Mouse (Mus musculus) spleen, adult 2 months (tissue): ENCODE data around the gene Ddx1. TPM values are rescaled to one million over a fixed set of nuclear protein-coding genes. Genes with fewer than 3 reads are reported as not detected.
"Not testable (repeated sequence)": the region's sequence is repeated elsewhere in the genome, so short reads cannot be mapped to it uniquely, and the experiment has no call there.

Experiments
- DNase-seq, 2 experiments: peaks; one replicate each; pipeline versions ENCODE4 v3.0.0 to v3.0.0-alpha.2; 2012 to 2021; ENCODE audit warnings: low spot score in 2 of 2, low read depth in 1 of 2
- H3K27ac ChIP-seq: fragments of 200-500 bp; 2 replicates; pipeline ENCODE4 v1.5.1; 2012; ENCODE audit warnings: low read length, inconsistent platforms; ENCODE audit not compliant: insufficient read depth
- H3K27me3 ChIP-seq: fragments of 200-500 bp; 2 replicates; pipeline ENCODE4 v1.6.1; 2012; ENCODE audit warnings: mild to moderate bottlenecking, moderate library complexity, low read length, inconsistent platforms; ENCODE audit not compliant: control insufficient read depth, insufficient read depth
- H3K36me3 ChIP-seq: fragments of 200-500 bp; 2 replicates; pipeline ENCODE4 v1.6.1; 2012; ENCODE audit warnings: mild to moderate bottlenecking, low read length, inconsistent platforms; ENCODE audit not compliant: control insufficient read depth, insufficient read depth
- H3K4me1 ChIP-seq: fragments of 200-500 bp; 2 replicates; pipeline ENCODE4 v1.6.1; 2011; ENCODE audit warnings: inconsistent platforms; ENCODE audit not compliant: control insufficient read depth, insufficient read depth, insufficient read length
- H3K4me3 ChIP-seq: fragments of 200-500 bp; 2 replicates; pipeline ENCODE4 v1.5.1; 2011; ENCODE audit warnings: mild to moderate bottlenecking, inconsistent platforms; ENCODE audit not compliant: insufficient read depth, insufficient read length; ENCODE audit errors: extremely low read depth
- CTCF ChIP-seq: fragments of 200-500 bp; IDR thresholded peaks from 2 replicates; pipeline ENCODE4 v1.5.1; 2011; ENCODE audit warnings: mild to moderate bottlenecking, inconsistent platforms; ENCODE audit not compliant: insufficient read depth, insufficient read length, insufficient replicate concordance; ENCODE audit errors: extremely low read depth
- POLR2A ChIP-seq: fragments of 200-500 bp; IDR thresholded peaks from 2 replicates; pipeline ENCODE4 v1.6.1; 2011; ENCODE audit warnings: low read depth, low read length, inconsistent platforms
- WGBS: fragments of 180-500 bp; shearing (Covaris S2); methylation state at CpG from one replicate; pipeline ENCODE4 v1.1.7; 2018; 5-methylcytosine and 5-hydroxymethylcytosine counted together
- polyA plus RNA-seq: library from polyadenylated mRNA; depleted of rRNA; stranded (reverse); fragments of >200 nt; gene quantifications from 2 replicates; pipeline ENCODE4 v1.2.3, GENCODE M21; 2012

Ddx1 gene
- polyA plus RNA-seq, 1 experiment, result 2.1 TPM

DNA sequence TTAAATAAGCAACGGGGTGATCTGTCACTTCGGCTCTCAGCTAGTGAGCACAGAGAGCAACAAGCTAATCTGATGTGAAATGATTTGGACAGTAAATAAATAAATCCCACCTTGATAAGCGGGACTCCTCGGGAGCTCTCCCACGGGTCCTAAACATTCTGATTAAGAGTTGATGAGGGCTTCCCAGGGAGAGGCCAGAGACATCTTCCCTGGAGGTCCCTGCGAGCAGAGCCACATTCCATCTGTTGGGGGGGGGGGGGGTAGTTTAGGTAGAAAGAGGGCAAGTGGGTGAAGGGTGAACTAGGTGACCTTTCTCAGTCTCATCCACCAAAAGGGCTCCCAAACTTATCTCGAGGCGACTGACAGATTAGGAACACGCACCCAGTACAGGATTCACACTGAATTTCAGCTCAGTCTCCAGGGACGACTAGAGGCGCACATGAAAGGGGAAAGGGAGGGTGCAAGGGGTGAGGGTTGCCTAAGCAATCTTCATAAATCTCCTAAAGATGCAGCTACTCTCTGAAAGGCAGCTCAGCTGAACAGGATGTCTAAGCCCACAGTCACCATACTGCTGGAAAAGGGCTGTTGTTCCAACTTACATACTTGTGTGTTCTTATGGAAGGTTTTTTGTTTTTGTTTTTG, 60.8 kb downstream of the Ddx1 start:
- Histone ChIP-seq H3K4me3 (no peak overlapping the region), H3K27ac (no peak overlapping the region), H3K27me3 (no peaks in the 10 kb centered on the region), H3K4me1 (no peaks in the 10 kb centered on the region), H3K36me3 (no peaks in the 10 kb centered on the region)
- TF ChIP-seq POLR2A (no peak), CTCF (no peak)
- 69% methylated on average over 11 of the region's 11 CpGs for WGBS
- no peak for DNase-seq

DNA sequence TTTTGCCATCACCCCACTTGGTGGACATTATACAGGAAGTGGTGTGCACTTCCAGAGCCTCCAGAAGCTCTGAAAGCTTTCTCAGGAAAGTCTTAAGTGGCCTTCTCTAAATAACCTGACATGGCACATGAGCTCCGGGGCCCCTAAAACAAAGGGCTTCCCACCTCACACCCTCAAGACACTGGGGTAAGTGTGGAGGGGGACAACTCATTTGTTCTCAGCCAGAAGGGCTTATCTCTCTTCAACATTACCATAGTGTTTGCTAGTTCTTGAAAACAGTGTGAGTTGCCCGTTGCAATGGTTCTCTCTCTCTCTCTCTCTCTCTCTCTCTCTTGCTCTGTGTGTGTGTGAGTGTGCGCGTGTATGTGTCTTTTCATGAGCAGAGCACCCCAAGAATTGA, 62.8 kb downstream of the Ddx1 start:
- no peak overlapping the region for H3K4me3 ChIP-seq
- no peaks in the 10 kb centered on the region for H3K27me3 ChIP-seq
- no peak for DNase-seq
- H3K27ac ChIP-seq, result no peak overlapping the region
- H3K36me3 ChIP-seq, result no peaks in the 10 kb centered on the region
- 70% methylated on average over 4 of the region's 4 CpGs for WGBS
- no peak for TF ChIP-seq CTCF
- no peak for TF ChIP-seq POLR2A
- no peaks in the 10 kb centered on the region for H3K4me1 ChIP-seq

DNA sequence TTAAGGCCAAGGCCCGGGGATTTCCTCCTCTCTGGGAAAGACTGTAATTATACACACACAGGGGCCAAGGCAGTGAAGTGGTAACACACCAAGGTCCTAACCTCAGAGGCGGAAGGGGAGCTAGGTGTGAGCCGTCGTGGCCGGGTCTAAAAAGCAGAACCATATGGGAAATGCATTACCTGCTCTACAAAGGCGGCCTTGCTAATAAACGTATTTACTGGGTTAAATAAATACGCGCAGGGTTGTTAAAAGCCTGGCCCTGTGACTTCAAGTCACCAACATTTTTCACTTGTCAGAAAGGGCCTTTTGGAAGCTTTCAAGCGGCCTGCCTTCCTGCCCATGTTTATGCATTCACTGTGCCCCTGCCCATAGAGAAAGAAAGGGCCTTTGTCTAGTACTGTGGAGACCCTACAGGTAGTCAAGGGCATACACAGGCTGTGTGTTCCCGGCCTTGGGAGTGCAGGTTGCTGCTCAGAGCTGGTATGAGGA, 64.1 kb downstream of the Ddx1 start:
- Histone ChIP-seq H3K36me3 (no peaks in the 10 kb centered on the region), H3K27me3 (no peaks in the 10 kb centered on the region), H3K27ac (no peak overlapping the region), H3K4me3 (no peak overlapping the region), H3K4me1 (no peaks in the 10 kb centered on the region)
- DNase-seq, result no peak
- TF ChIP-seq CTCF (no peak), POLR2A (no peak)
- WGBS, result 74% methylated on average over 11 of the region's 11 CpGs

DNA sequence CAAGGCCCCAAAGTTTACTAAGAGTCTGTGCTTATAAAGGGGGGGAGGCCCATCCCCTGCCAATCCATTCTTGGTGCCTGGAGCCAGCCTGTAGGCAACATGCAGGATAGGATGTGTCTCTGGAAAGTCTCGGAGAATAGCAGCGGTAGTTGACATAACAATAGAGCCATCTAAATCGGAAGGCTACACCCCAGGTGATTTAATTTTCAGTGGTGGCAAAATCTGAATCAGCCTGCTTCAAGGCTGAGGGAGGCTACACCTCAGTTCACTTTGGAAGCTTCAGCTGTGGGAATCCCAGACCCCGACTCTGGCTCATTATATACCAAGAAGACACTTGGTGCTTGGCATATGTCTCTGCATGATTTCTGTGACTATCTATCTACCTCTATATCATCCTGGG, 64.9 kb downstream of the Ddx1 start:
- not testable (repeated sequence) for H3K4me3 ChIP-seq, H3K4me1 ChIP-seq, H3K36me3 ChIP-seq, H3K27me3 ChIP-seq, H3K27ac ChIP-seq, DNase-seq
- WGBS, result 93% methylated on average over 4 of the region's 4 CpGs

DNA sequence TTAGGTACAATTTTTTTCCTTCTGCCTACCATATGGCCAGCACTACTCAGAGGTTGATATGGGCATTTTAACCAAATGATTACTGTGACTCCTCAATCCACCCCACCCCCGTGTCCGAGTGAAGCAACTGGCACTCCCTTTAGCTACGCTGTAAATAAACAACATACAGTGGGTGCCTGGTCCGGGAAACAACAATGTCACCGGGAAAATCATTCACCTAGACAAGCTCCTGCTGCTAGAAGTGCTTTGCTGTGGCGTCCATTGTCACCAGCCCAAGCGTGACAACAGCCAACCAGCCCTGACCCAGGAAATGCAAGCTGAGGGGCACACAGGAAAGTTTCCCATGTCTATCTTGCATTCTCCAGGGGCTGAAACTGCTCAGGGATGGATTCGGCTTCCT, 66.8 kb downstream of the Ddx1 start:
- WGBS, result 82% methylated on average over 8 of the region's 8 CpGs
- no peaks in the 10 kb centered on the region for H3K4me1 ChIP-seq
- no peaks in the 10 kb centered on the region for H3K27me3 ChIP-seq
- no peak for DNase-seq
- no peak overlapping the region for H3K27ac ChIP-seq
- H3K36me3 ChIP-seq, result no peaks in the 10 kb centered on the region
- no peak for TF ChIP-seq CTCF
- no peak for TF ChIP-seq POLR2A
- H3K4me3 ChIP-seq, result no peak overlapping the region

DNA sequence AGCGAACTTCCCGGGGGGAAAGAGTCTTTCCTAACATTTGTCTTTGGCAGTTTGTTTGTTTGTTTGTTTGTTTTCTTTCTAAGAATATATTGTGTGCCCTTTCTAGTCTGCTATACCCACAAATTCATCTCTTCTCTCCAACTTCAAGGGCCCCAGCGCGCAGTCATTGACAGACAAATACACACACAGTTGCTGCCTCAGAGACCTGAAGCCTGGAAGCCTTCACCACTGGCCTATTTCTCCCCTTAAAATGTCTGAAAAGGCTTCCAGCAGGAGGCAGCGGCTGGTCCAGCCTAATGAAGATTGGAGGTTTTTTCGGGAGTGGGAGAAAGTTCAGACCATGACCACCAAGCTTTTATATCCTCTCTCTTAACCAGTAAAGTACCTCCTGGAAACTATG, 67.3 kb downstream of the Ddx1 start:
- Histone ChIP-seq H3K4me1 (no peaks in the 10 kb centered on the region), H3K36me3 (no peaks in the 10 kb centered on the region), H3K27ac (no peak overlapping the region), H3K27me3 (no peaks in the 10 kb centered on the region), H3K4me3 (no peak overlapping the region)
- DNase-seq, result no peak
- TF ChIP-seq CTCF, result no peak
- TF ChIP-seq POLR2A, result no peak
- WGBS, result 88% methylated on average over 6 of the region's 6 CpGs

DNA sequence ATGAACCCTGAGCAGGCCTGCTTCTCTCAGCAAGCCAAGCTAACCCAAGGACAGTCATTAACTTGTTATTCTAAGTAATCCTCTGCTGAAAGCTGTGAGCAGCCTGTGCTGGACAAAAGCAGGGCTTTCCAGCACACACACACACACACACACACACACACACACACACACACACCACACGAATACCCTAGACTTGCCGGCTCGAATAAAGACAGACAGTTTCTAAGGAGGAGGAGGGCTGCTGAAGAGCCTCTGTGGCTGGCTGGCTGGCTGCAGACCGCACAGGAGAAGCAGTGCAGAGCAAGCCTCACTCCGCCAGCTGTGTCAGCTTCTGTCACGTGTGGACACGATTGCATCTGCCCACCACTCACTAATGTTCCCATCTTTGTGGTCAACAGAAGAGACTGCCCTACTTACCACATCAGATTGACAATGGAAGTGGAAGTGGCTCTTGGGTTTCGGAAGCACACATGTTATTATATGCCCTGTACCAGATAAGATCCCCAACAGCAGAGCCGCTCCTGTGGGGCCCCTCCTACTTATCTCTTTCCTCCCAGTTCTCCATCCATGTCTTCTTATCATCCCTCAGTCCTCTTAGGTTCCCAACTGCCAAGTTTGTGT, 68.2 kb downstream of the Ddx1 start:
- no peak for DNase-seq
- no peak overlapping the region for H3K27ac ChIP-seq
- WGBS, result 25% methylated on average over 9 of the region's 9 CpGs

More for the DNA sequence above, 68.2 kb downstream of the Ddx1 start:
- H3K4me3 ChIP-seq, result no peak overlapping the region
- TF ChIP-seq POLR2A (no peak), CTCF (no peak)
- no peaks in the 10 kb centered on the region for H3K4me1 ChIP-seq
- H3K27me3 ChIP-seq, result no peaks in the 10 kb centered on the region
- H3K36me3 ChIP-seq, result no peaks in the 10 kb centered on the region
